In the genomic region with DNA sequence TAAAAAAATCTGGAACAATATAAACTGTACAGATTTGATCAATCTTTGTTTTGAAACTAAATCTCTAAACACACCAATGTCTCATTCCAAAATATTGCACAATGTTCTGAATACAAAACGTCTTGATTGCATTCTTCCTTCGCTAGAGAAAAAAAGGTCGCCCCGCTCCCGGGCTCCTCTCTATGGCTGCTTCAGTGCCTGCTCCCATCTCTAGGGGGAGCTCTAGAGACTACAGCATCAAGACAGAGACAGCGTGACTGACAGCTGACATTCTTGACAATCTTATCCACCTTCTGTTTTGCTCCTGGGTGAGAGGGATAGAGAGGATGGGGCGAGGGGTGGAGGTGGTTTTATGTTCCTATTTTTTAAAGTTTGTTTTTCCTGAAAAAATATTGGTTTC, we compare ENCODE assay signal across 8 mouse cellular contexts. TPM values are rescaled to one million over a fixed set of nuclear protein-coding genes. Genes with fewer than 3 reads are reported as not detected.
DNase-seq lines count a peak whose midpoint lies in the region.

No protein-coding gene starts in this region.

- peak; percentile 78 for DNase-seq in gastrocnemius, adult 18-20 months (ENCODE audit: low spot score)
- no peak for DNase-seq in gastrocnemius, postnatal 4 days (ENCODE audit: low spot score in 2 of 2)
- DNase-seq in urinary bladder, postnatal 14 days (ENCODE audit: low spot score) = peak; percentile 53
- no peak for DNase-seq in urinary bladder, adult 2 months (ENCODE audit: low spot score)
- DNase-seq in cerebellum, postnatal 36 days = peak; percentile 51 to 62
- peak; percentile 73 for DNase-seq in layer of hippocampus, adult 9-11 months
- peak; percentile 88 for DNase-seq in naive thymus-derived CD4-positive, alpha-beta T cell, adult 2 months (ENCODE audit: low read depth)
- DNase-seq in urinary bladder, postnatal 10 days (ENCODE audit: low spot score) = no peak

RNA-seq across cellular contexts. Expression of a gene that starts 10.3 kb away (rescaled TPM):
- total RNA-seq in gastrocnemius, adult 18-20 months (2021) = 100 to 1,000 TPM in 1 of 2 experiments, 10 to 100 TPM in 1; 89.1 to 174 TPM
- 10 to 100 TPM; 34.5 to 44.1 TPM for total RNA-seq in gastrocnemius, postnatal 4 days (2021)
- 18.0 and 24.4 TPM in 2 replicates for polyA plus RNA-seq in urinary bladder, adult 2 months (2012; rRNA removed)

RNA-seq across cellular contexts. Expression of a gene that starts 23.4 kb away (rescaled TPM):
- total RNA-seq in gastrocnemius, adult 18-20 months (2021) = 10 to 100 TPM; 35.5 to 35.7 TPM
- total RNA-seq in gastrocnemius, postnatal 4 days (2021) = 10 to 100 TPM; 48.9 to 55.8 TPM
- 44.3 and 49.6 TPM in 2 replicates for polyA plus RNA-seq in urinary bladder, adult 2 months (2012; rRNA removed)

RNA-seq across cellular contexts. Expression of a gene that starts 23.8 kb away (rescaled TPM):
- total RNA-seq in gastrocnemius, adult 18-20 months (2021) = 1,000 to 10,000 TPM; 1,165 to 1,199 TPM
- total RNA-seq in gastrocnemius, postnatal 4 days (2021) = 100 to 1,000 TPM; 650 to 720 TPM
- polyA plus RNA-seq in urinary bladder, adult 2 months (2012; rRNA removed) = 185 and 189 TPM in 2 replicates

RNA-seq across cellular contexts. Expression of a gene that starts 46.1 kb away (rescaled TPM):
- total RNA-seq in gastrocnemius, adult 18-20 months (2021) = 100 to 1,000 TPM; 124 to 160 TPM
- total RNA-seq in gastrocnemius, postnatal 4 days (2021) = 100 to 1,000 TPM; 112 to 117 TPM
- 193 and 226 TPM in 2 replicates for polyA plus RNA-seq in urinary bladder, adult 2 months (2012; rRNA removed)

Comparison
In these comparisons a context has a peak if more than half of its experiments do, and no peak if none do; other contexts are left out.
1. DNase-seq: peak in gastrocnemius, adult 18-20 months (single experiment), urinary bladder, postnatal 14 days (single experiment), cerebellum, postnatal 36 days (2 of 2), layer of hippocampus, adult 9-11 months (single experiment) and naive thymus-derived CD4-positive, alpha-beta T cell, adult 2 months (single experiment); none in gastrocnemius, postnatal 4 days (0 of 2), urinary bladder, adult 2 months (single experiment) and urinary bladder, postnatal 10 days (single experiment).